8 mouse cellular contexts compared by ENCODE assay signal in genomic region chr10:95562859-95563841, GRCm38 (mm10). TPM values are rescaled to one million over a fixed set of nuclear protein-coding genes. Genes with fewer than 3 reads are reported as not detected.
DNase-seq lines count a peak whose midpoint lies in the region; ATAC-seq lines count a peak whose summit lies in the region.

No protein-coding gene starts in this region.

- peak overlapping the region; percentile 93 for H3K27ac ChIP-seq in liver, embryonic 16.5 days (ENCODE audit: low read length)
- peak overlapping the region; percentile 93 for H3K27ac ChIP-seq in stomach, embryonic 16.5 days (ENCODE audit: low read length)

- DNase-seq in 3134 (ENCODE audit: extremely low read depth, insufficient read length, low spot score): peak; percentile 75
- peak; percentile 69 for DNase-seq in NIH3T3 (ENCODE audit: low read depth)
- DNase-seq in cerebellum, postnatal 10 days: peak; percentile 77 to 79
- peak; percentile 57 for DNase-seq in gastrocnemius, postnatal 14 days
- DNase-seq in induced T-regulatory cell, adult 2 months (ENCODE audit: low read depth): peak; percentile 64
- peak; percentile 21 to 29 for DNase-seq in natural killer cell, adult 2 months (ENCODE audit: low spot score in 2 of 2)

- H3K27me3 ChIP-seq in liver, embryonic 16.5 days (ENCODE audit: control insufficient read depth, insufficient read depth, low read depth, low read length): no peaks in the 10 kb centered on the region
- H3K27me3 ChIP-seq in stomach, embryonic 16.5 days (ENCODE audit: control insufficient read depth, insufficient read depth, low read length): no peaks in the 10 kb centered on the region

- H3K36me3 ChIP-seq in liver, embryonic 16.5 days (ENCODE audit: control insufficient read depth, insufficient read depth): peaks cover 11% of the 10 kb centered on the region
- no peaks in the 10 kb centered on the region for H3K36me3 ChIP-seq in stomach, embryonic 16.5 days (ENCODE audit: control insufficient read depth, insufficient read depth, low read length)

- peak overlapping the region; percentile 90 for H3K4me3 ChIP-seq in liver, embryonic 16.5 days (ENCODE audit: low read depth, low read length)
- H3K4me3 ChIP-seq in stomach, embryonic 16.5 days (replicated peaks; ENCODE audit: low read length): peak overlapping the region; percentile 96

- peak overlapping the region; percentile 97 for H3K9ac ChIP-seq in liver, embryonic 16.5 days (ENCODE audit: low read depth, low read length)
- peak overlapping the region; percentile 98 for H3K9ac ChIP-seq in stomach, embryonic 16.5 days (ENCODE audit: low read length)

- H3K9me3 ChIP-seq in liver, embryonic 16.5 days (replicated peaks; ENCODE audit: control insufficient read depth, low read length): no peaks in the 10 kb centered on the region
- H3K9me3 ChIP-seq in stomach, embryonic 16.5 days (replicated peaks; ENCODE audit: control insufficient read depth, low read length): no peaks in the 10 kb centered on the region

- peak; percentile 28 for ATAC-seq in liver, embryonic 16.5 days (ENCODE audit: low read depth)
- peak; percentile 42 for ATAC-seq in stomach, embryonic 16.5 days (ENCODE audit: insufficient read depth, low FRiP score)

- intact Hi-C loops in gastrocnemius, postnatal 14 days (cut with DNase I; ENCODE audit: low total_unique reads): loop anchor here (10.0 kb wide), 1 partner anchor 102 kb away; no protein-coding TSS in a partner anchor

- H3K4me1 ChIP-seq in liver, embryonic 16.5 days (ENCODE audit: control insufficient read depth, low read depth, low read length): peaks cover 57% of the 10 kb centered on the region
- H3K4me1 ChIP-seq in stomach, embryonic 16.5 days (ENCODE audit: control insufficient read depth, insufficient read depth, low read length): peaks cover 24% of the 10 kb centered on the region

- H3K4me2 ChIP-seq in liver, embryonic 16.5 days (ENCODE audit: low read depth, low read length): peak overlapping the region; percentile 59
- peak overlapping the region; percentile 68 for H3K4me2 ChIP-seq in stomach, embryonic 16.5 days (ENCODE audit: low read depth, low read length)

- WGBS in liver, embryonic 16.5 days (ENCODE audit: insufficient replicate concordance): under 1% methylated on average over 65 of the region's 65 CpGs
- WGBS in stomach, embryonic 16.5 days: under 1% methylated on average over 65 of the region's 65 CpGs

RNA-seq across cellular contexts. Expression of gene Nudt4, which starts 0.8 kb away (rescaled TPM):
- total RNA-seq in gastrocnemius, postnatal 14 days (2021): 100 to 1,000 TPM; 173 to 192 TPM
- 76.2 and 79.2 TPM in 2 replicates for polyA plus RNA-seq in liver, embryonic 16.5 days (2015; fragmentation: Nextera tagmentation; extraction: Ambion mirVana)
- 46.0 and 53.6 TPM in 2 replicates for polyA plus RNA-seq in stomach, embryonic 16.5 days (2015; fragmentation: Nextera tagmentation; extraction: Ambion mirVana)

RNA-seq across cellular contexts. Expression of gene Ube2n, which starts 48.2 kb away (rescaled TPM):
- 100 to 1,000 TPM in 1 of 2 experiments, 10 to 100 TPM in 1; 91.7 to 110 TPM for total RNA-seq in gastrocnemius, postnatal 14 days (2021)
- polyA plus RNA-seq in liver, embryonic 16.5 days (2015; fragmentation: Nextera tagmentation; extraction: Ambion mirVana): 103 and 118 TPM in 2 replicates
- 291 and 302 TPM in 2 replicates for polyA plus RNA-seq in stomach, embryonic 16.5 days (2015; fragmentation: Nextera tagmentation; extraction: Ambion mirVana)

Comparison
In these comparisons a context has a peak if more than half of its experiments do, and no peak if none do; other contexts are left out.
1. Peak in every context shown above with its lines: DNase-seq, ATAC-seq, H3K4me3 ChIP-seq and H3K27ac ChIP-seq.
2. DNase-seq: peak in every context shown above with its lines; median percentile 78 in cerebellum, postnatal 10 days; 75 in 3134; 69 in NIH3T3; 64 in induced T-regulatory cell, adult 2 months; 57 in gastrocnemius, postnatal 14 days; 25 in natural killer cell, adult 2 months.